Mouse (Mus musculus) CH12.LX (cell line): Measurements from ENCODE around the gene Gm26897.

Experiments used
- CHD1 ChIP-seq: IDR thresholded peaks from 2 replicates; pipeline ENCODE4 v1.6.1; 2012; ENCODE audit warnings: low read depth, low read length, improper control_type of control experiment, inconsistent platforms
- CTCF ChIP-seq, 2 experiments: IDR thresholded peaks in 1 of 2; conservative IDR thresholded peaks in 1 of 2; 2 replicates each; pipeline ENCODE4 v1.5.1; 2011 to 2012; ENCODE audit warnings: low read depth in 2 of 2, low read length in 2 of 2, improper control_type of control experiment in 1 of 2, inconsistent platforms in 1 of 2, mild to moderate bottlenecking in 1 of 2, moderate library complexity in 1 of 2
- E2F4 ChIP-seq: IDR thresholded peaks from 2 replicates; pipeline ENCODE4 v1.6.1; 2011; ENCODE audit warnings: low read depth, low read length, improper control_type of control experiment; ENCODE audit not compliant: insufficient replicate concordance
- EP300 ChIP-seq: IDR thresholded peaks from 2 replicates; pipeline ENCODE4 v1.6.1; 2011; ENCODE audit warnings: low read length, improper control_type of control experiment
- MAFK ChIP-seq: IDR thresholded peaks from 2 replicates; pipeline ENCODE4 v1.6.1; 2011; ENCODE audit warnings: low read length, improper control_type of control experiment; ENCODE audit not compliant: insufficient replicate concordance
- MEF2A ChIP-seq: IDR thresholded peaks from 2 replicates; pipeline ENCODE4 v1.6.1; 2014; ENCODE audit warnings: low read depth, mild to moderate bottlenecking, inconsistent platforms, low read length, improper control_type of control experiment, borderline replicate concordance
- POLR2A ChIP-seq: IDR thresholded peaks from 2 replicates; pipeline ENCODE4 v1.6.1; 2011; ENCODE audit warnings: low read depth, mild to moderate bottlenecking, improper control_type of control experiment, low read length
- POLR2AphosphoS2 ChIP-seq: IDR thresholded peaks from 2 replicates; pipeline ENCODE4 v1.6.1; 2011; ENCODE audit warnings: low read depth, low read length, improper control_type of control experiment
- TCF12 ChIP-seq: IDR thresholded peaks from 2 replicates; pipeline ENCODE4 v1.6.1; 2014; ENCODE audit warnings: low read depth, mild to moderate bottlenecking, inconsistent platforms, low read length, improper control_type of control experiment
- USF1 ChIP-seq: IDR thresholded peaks from 2 replicates; pipeline ENCODE4 v1.6.1; 2014; ENCODE audit warnings: low read depth, mild to moderate bottlenecking, inconsistent platforms, low read length, improper control_type of control experiment
- ZNF384 ChIP-seq: IDR thresholded peaks from 2 replicates; pipeline ENCODE4 v1.6.1; 2012; ENCODE audit warnings: low read depth, low read length, improper control_type of control experiment, inconsistent platforms

DNA sequence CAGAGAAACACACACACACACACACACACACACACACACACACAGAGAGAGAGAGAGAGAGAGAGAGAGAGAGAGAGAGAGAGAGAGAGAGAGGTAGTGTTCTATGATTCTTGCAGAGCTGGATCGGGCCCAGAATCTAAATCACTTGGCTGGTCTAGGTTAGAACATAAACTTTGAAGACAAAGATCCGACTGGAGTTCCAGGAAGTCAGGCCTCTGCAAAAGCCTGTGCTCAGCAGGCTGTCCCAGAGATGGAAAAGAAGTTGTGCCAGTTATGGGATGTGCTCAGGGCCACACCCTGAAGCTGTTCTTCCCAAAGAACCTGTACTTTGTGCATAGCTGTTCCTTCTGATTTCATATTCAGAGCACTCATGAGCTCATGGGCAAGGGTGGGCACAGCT lies 1.5 kb upstream of the Gm26897 start:
- TF ChIP-seq CHD1 (no peak), MAFK (no peak), CTCF (conservative IDR thresholded peaks at IDR 0.05 in 1 of 2, IDR thresholded peaks at IDR 0.05 in 1 of 2; ENCODE audit: low read depth in 2 of 2, low read length in 2 of 2) (no peak), EP300 (no peak), TCF12 (no peak), POLR2AphosphoS2 (no peak), ZNF384 (no peak), POLR2A (no peak), USF1 (no peak), E2F4 (no peak), MEF2A (no peak)
